Mouse (Mus musculus) c-Kit-negative CD71-positive TER-119-positive erythroid progenitor cells, embryonic 14.5 days (primary cell): Measurements from ENCODE around the gene Ncbp2.

Experiments
- DNase-seq: peaks from one replicate; pipeline ENCODE4 v3.0.0-alpha.2; 2013; ENCODE audit warnings: low read depth, low spot score

Gene Ncbp2

DNA sequence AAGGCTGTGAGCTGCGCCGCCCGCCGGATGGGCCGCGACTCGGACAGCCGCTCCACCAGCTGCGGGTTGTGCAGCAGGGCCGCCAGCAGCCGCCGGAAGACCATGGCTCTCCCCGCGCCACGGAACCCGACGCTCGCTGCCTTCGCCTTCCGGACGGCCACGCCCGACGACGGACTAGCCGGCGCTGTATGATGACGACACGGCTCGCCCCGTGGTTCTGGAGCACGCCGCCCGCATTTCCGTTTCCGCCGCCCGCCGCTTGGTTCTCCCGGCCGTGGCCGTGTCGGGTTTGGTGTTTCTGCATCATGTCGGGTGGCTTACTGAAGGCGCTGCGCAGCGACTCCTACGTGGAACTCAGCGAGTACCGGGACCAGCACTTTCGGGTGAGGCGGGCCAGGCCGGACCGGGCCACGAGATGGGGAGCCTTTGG is at the start of gene Ncbp2, which contains the start of gene 0610012G03Rik:
Gene Ncbp2, plus strand, starts transcription at position 169 of the 430 bp plus-strand sequence.
Gene 0610012G03Rik, minus strand, starts transcription at position 150 of the 430 bp plus-strand sequence.
- DNase-seq: peak; percentile 85

DNA sequence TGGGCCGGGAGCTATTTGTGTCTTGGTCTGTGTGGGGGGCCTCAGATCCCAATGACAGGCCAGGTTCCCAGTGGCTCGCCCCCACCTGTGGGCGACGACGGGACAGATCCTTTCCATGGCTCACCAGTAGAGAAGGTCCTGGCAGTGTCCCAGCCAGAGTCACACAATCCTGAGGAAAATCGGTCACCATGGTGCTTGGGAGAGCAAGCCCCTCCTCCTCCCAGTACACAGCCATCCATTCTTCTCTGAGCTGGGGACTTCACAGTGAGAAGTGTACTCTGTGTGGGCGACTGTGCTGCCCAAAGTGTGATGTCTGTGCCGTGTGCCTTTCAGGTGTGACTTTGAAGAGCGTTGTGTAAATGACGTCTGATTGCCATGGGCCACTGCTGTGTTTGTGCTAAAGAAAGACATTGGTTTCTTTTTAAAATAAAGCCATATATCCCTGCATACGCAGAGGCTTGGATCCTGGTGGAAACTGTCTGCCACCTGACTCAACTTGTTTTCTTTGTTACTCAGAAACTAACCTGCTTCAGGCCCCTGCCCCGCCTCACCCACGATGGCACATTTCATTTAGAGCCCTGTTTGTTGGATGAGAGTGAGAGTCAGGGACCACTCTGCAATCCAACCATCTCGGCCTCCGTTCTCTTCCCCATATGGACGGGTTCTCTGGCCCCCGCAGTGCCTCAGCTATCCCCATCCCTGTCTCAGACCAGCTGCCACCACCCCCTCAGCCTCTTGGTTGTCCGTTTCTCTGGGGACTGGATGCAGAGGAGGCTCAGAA is 49.6 kb upstream of the Ncbp2 start:
- no peak for DNase-seq

DNA sequence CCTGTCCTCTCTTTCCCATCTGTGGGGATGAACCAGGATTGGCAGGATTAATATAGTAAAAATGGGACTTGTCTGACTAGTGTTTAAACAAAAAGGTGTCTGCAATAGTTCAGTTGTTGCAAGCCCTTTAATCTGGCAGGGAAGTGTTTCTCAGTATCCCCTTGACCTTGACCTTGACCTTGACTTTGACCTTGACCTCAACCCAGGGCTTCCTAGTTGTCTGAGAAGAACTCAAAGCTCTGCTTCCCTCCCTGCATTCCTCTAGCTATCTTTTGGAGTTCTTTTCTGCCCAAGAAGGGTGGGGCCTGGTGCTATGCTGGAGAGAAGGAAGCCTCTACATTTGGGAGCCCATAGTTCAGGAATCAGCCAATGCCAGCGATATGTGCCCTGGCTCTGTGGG is 46.4 kb upstream of the Ncbp2 start:
- DNase-seq: no peak

DNA sequence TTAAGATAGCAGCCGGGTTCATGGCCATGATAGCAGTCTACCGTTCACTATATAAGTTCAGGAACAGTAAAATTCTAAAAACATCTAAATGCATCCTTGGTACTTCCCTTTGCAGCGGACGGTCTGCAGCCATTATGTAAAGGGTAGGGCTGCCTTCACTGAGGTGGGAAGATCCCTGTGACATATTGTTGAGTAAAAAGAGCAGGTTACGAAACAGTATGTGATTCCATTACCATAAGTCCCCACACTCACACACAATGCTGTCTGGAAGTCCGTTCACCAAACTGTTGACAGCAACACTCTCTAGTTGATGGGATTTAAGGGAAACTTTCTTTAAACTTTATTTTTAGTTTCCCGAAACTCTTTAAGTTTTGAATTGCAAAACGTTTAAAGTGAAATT is 45.1 kb upstream of the Ncbp2 start:
- no peak for DNase-seq

DNA sequence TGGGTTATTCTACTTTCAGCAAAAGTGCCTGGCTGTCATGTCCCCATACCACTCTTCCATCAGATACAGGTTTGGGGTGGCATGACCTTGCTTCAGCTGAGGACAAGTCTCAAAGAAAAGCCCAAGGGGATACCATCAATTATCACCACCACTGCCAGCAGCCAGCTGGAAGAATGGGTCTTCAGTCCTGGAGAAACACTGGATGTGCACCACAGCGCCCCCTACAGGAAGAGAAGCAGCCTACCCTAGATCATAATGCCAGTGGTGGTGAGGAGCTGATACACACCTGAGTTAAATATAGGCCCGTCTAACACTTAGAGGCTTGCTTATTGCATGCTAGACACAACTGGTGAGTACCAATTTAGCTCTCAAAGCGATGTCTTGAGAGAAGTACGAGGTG is 43.0 kb upstream of the Ncbp2 start:
- DNase-seq: peak; percentile 20

DNA sequence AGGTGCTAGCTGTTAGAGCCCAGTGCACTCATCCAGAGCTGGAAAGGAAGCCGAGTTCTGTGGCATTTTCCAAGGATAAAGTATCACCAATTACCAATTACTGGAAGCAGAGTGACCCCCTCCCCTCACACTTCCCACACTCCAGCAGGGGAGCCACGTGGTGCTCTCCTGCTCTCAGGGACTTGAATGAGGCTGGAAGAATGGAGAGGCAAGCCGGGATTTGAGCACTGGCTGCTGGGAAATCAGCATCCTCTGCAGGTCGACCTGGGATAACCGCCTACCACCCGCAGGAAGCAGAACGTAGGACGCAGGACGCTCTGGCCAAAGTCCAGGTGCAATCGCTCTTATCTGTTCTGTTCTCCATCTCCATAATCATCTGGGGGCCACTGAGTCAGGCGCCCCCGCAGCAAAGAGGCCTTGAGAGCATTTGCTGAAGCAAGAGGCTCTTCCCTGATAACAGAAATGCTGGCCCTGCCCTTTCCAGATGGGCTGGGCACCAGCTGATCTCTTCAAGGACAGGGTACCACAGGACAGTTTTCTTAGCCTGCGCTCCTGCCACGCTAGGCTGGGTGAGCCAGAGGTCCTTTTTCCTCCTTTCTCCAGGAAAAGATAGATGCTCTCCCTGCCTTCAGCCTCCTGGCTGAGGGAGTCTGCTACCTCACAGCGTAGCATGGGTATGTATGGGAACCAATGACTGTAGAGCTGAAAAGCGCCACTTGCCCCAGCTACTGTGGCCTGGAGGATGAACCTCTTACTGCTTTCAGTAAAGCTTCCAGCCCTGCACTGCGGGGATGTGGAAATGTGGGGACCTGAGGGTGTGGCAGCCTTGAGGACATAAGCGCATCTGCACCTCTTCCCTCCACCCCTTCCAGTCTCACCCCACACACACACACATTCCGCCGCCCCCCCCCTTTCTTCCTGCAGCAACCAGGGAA is 42.2 kb upstream of the Ncbp2 start:
- no peak for DNase-seq

DNA sequence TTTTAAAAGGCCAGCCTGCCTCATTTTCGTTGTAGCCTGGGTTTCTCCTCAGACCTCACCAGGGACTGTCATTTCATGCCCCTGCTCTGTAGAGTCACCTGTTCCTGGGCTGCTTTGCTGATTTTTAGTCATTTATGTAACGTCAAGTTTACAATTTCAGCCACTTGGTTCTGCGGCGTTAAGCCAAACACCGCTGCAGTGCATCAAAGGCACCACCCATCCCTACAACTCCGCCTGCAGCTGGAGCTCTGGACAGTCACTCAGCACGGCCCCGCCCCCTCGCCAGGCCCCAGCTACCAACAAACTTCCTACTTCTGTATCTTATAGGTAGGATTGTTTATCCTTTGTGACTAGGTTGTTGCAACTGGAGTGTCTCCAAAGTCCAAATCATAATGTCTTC is 41.4 kb upstream of the Ncbp2 start:
- no peak for DNase-seq

DNA sequence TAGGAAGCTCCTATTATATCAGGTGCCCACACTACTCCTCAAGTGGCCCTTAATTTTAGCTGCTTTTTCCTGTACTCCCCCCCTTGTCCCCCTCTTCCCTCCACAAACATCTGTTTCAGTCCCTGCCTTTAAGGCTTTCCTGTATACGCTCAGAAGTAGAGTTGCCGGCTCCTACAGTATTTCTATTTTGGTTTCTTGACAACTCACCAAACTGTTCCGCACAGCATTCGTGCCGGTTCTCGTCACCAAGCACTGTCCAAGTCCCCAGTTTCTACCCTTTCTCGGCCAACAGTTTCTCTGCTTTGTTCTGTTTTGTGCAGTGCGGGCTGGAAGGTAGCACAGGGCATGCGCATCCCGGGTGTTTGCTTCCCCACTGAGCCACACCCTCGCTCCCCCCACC is 39.4 kb upstream of the Ncbp2 start:
- DNase-seq: no peak

DNA sequence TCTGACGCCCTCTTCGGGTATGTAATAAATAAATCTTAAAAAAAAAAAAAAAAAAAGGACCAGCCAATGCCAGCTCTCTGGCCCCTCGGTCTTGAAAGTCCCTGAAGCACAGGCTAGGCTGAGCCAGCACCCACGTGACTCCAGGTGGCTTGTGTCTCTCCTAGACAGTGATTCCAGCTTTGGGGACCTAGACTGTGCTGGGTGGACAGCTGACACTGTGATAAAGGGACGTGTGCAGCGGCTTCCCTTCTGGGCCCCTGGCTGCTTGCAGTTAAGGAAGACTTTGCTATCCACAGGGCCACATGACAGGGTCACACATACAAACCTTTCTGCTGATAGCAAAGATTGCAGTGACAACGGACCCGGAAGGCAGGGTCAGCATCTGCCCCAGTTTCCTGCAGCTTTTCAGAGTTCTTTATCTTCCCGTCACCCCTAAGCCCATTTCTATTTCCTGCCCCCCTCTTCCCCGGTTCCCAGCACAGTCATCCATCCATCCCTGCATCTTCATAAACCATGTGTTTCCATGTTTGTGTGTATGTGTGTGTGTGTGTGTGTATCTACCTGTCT is 37.9 kb upstream of the Ncbp2 start:
- no peak for DNase-seq

DNA sequence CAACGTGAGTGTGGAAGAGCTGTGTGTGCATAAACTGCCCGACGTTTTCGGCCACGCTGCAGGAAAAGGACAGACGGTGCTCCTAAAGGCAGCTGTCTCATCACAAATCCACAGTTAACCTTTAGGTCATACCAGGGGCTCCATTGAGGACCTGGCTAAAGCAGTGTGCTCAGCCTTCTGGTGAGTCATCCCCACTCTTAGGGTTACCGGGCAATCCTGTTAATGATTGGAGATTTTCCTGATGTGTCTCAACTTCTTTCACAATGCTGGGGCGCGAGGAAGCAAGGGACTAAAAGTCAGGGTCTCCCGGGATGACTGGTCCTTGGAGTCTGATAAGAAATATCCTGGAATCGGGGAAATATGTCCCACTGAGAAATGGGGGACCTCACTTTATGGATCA is 30.5 kb upstream of the Ncbp2 start:
- DNase-seq: no peak

DNA sequence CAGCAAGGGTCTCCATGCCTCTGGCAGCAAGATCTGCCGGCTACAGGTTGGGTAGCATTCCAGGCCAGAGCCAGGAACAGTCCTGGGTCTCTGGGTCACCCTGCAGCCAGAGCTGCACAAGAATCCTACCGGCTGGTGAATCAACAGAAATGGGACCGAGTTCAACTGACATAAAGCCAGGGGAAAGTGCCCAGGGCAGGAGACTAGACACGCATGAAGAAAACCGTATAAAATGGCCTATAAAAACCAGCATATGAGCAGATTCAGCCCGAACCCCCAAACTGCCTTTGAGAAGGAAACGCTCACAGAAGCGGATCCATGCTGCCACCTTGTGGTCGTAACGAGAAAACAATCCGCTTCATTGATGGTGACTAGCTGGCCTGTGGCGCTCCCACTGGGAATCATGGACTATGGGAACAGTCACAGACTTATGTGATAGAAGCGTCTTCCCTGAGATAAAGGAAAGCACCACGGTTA is 30.0 kb upstream of the Ncbp2 start:
- DNase-seq: peak; percentile 40

DNA sequence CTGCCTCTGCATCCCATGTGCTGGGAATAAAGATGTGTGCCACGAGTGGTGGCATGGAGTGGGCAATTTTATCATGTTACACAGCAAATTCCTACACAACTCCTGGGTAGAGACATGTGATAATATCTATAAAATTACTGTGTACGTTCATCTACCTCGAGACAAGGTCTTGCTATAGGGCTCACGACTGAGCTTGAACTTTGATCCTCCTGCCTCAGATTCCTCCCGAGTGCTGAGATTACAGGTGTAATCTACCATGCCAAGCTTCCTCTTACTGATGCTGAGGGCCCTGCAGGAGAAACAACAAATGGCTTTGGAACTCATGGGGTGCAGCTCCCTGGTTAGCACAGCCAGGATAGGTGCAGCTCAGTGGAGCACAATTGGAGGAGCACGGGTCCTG is 23.9 kb upstream of the Ncbp2 start:
- no peak for DNase-seq

DNA sequence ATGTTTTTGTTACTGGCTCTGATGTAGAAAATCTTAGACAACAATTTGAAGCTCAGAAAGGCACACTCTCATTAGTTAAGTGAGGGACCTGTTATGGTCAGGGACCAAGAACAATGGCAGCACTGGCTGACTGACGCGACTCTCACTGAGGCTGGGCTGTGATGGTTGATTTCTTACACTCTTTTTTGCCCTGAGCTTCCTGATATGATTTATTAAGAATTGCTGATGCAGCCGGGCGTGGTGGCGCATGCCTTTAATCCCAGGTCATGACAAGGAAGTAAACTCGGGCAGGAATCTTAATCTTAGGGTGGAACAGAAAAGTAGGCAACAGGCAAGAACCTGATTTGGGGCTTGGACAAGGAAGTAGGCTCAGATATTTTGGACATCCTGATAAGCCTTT is 22.2 kb upstream of the Ncbp2 start:
- DNase-seq: no peak

DNA sequence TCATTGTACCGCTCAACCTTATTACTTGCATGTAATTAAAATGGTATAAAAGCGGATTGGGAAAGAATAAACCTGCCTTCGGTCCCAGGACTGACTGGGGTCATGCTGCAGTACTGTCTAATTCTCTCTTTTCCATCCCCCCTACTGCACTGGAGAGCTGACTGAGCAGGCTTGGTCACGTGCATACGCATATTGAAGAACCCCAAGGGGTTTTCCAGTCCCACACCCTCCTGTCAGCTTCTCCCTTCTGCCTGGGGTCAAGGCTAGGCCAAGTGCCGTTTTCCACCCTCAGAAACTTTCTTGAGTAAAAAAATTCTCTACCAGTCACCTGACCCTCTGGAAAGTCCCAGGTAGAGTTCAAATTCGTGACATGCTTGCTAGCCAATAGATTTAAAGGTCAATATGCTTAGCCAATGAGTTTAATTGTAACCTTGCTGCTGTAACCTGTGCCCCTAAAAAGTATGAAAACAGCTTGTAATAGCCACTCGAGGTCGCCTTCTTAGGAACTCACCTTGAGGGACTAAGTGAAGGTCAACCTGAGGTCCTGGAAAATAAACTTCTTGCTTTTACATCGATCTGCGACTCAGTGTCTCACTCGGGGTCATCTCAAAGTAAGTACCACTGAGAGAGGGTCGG is 21.6 kb upstream of the Ncbp2 start:
- DNase-seq: no peak

DNA sequence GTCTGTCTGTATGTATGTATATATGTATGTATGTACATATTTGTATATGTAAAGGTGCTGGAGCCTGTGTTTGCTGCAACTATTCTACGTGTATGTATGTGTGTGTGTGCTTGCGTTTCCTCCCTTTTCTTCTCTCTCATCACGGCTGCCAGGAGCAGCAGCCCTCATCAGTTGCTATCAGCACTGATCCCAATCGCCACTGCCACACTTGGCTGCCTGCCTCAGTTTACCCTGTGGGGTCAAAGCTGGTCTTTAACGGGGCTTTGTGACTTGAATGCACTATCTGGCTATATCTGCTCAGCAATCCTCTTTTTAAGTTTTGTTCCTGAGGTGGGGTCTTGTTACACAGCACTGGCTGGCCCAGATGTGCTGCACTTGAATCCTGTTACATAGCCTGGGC is 20.9 kb upstream of the Ncbp2 start:
- no peak for DNase-seq

DNA sequence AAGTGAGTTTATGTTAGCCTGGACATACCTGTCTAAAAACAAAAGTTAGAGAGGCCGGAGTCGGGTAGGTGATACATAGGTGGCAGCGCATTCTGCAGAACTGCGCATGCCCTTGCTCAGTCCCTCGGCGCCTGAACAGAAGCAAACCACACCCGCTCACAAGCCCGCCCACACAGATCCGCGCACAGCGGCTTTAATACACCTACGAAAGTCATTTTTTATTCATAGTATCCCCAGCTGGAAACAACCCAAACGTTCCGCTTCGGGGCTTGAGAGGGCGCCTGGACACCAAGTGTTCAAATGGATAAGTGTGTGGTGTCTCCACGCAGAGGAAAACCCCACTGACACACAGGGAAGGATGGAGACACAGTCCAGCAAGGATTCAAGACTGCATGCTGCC is 17.0 kb upstream of the Ncbp2 start:
- DNase-seq: no peak

DNA sequence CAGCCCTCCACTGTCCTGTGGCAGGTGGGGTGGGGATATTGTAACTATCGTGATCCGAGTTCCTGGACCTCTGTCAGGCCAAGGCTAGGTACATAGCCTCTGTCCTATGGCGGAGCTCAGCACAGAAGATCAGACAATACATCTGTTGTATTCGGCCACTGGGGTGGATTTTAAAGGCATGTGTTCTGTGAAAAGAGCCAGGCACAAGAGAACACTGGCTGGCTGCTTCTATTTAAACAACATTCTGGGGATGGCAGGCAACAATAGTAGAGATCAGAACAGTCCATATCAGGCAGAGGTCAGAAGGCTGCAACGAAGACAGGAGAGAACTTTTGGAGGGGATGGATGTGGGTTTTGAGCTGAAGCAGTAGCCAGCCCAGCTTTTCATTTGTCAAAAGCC is 16.1 kb upstream of the Ncbp2 start:
- DNase-seq: no peak

DNA sequence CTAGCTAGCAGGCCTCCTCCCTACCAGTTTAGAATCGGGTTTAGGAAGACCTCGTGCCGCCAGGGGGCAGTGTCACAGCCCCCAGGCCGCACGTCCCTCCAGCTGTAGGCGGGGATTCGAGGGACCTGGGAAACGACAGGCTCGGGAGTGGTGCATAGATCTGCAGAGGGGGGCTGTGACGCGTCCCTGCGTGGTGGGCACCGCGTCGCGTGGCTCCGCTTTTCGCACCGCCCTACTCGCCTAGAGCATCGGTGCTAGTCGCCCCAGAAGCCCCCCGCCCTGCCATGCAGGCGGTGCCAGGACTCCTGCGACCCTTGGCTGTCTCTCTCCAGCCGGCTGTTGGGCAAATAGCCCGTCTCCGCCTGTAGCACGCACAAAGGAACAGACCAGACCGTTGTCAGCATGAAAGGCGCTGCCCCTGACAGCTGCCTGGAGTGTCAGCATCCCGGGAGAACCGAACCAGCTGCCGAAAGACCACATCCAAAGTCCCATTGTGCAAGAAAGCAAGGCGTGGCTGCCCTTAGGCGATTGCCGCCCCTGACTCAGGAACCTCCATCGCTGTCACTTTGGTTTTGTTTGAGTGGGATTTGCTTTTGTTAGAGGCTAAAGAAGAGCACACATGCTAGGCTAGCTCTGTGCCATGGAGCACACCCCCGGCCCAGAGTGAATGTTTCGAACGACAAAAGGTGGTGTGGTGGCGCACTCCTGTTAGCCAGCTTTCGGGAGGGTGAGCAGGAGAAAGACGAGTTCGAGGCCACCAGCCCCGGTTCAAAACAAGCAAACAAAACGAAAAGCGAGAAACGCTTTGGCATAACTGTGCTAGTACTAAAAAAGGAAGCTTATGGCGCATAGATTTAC is 15.2 kb upstream of the Ncbp2 start:
- DNase-seq: peak; percentile 33

DNA sequence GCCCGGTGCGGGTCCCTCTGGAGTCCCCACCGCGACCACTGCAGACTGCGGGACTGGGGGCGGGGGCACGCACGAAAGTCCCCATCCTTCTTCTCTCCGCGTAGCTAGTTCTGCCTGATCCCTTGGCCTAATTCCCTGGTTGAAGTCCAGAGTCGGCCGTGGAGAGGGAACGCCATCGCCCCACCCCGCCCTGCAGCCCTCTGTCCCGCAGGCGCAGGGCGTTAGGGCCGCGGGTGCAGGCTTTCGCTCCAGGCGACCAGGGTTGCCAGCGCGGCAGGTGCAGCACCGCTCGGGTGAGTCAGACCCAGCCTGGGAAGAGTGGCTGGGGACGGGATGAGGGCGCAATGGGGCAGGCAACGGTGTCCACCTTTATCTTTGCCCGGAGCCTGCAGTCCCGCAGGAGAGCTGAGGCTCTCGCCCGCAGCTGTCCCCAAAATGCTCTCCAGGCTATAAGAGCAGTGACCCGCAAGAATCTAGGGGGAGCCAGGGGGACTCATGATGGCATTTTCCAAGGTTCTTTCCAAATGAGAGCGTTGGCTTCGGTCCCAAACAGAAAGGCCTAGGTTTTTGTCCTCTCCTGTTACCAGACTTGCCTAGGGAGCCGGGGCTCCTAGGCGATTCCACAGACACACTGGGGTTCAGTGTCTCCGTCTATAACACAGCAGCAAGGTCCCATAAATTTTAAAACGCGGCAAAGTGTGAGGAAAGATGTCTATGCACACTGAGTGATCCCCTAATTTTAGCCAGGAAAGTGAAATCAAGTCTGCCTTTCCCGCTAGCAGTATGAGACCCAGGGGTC is 14.4 kb upstream of the Ncbp2 start, which contains the start of gene Pigz:
Gene Pigz, plus strand, starts transcription at position 101 of the 799 bp plus-strand sequence.
- DNase-seq: no peak

DNA sequence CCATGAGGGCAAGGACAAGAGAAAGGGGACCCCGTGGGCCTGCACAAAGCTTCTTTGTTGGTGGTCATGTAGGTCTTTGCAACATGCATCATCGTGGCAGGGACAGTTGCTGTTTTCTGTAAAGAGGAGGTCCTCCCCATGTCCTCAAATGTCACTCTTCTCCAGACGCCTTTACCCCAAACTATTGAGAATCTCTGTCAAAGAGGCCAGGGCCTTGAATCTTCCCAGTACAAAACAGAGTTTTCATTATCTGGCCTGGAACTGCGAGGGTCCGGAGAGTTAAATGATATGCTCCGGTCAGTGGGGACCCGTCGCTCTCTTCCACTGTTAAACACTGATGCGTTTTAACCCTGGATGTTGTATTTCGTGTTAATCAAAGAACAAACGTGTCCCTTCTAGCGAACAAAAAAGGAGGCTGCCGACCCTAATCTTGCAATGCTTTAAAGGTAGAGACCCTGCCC is 13.7 kb upstream of the Ncbp2 start:
- no peak for DNase-seq
